In genomic region chr4:135047771-135048170, GRCm38 (mm10) we compare ENCODE assay signal across 9 mouse cellular contexts.
DNase-seq lines count a peak whose midpoint lies in the region; ATAC-seq and TF ChIP-seq lines count a peak whose summit lies in the region.
"Had no signal": no experiment of that assay in that cellular context is flagged by ENCODE, and none has a peak within 500 bp of the region (broad histone marks: within the 10 kb centered on the region; RNA-seq: fewer than 3 reads in every experiment).

No protein-coding gene starts in this region.

- H3K27me3 ChIP-seq in kidney, embryonic 15.5 days = 0 out of 2 replicates have a peak, but pooled peaks cover 4% of the 10 kb centered on the region
- no peaks in the 10 kb centered on the region for H3K27me3 ChIP-seq in MEL (ENCODE audit: control insufficient read depth in 1 of 2, insufficient read depth in 2 of 2, low read length in 2 of 2)
- no peaks in the 10 kb centered on the region for H3K27me3 ChIP-seq in kidney, postnatal 0 days (ENCODE audit: insufficient read depth, low read length)

- peak; percentile 53 for DNase-seq in adrenal gland, postnatal 14 days
- DNase-seq in adrenal gland, postnatal 25 days = no peak
- peak; percentile 62 for DNase-seq in kidney, adult 11 months
- DNase-seq in MEL (ENCODE audit: low read depth, low spot score) = peak; percentile 46
- peak; percentile 70 for DNase-seq in kidney, postnatal 0 days (ENCODE audit: low spot score)

- TF ChIP-seq RAD21 in MEL (IDR thresholded peaks at IDR 0.05; ENCODE audit: low read depth, low read length) = no peak

- TF ChIP-seq CTCF in MEL (IDR thresholded peaks at IDR 0.05 in 2 of 3, conservative IDR thresholded peaks at IDR 0.05 in 1 of 3; ENCODE audit: control insufficient read depth in 1 of 3, insufficient read depth in 1 of 3, low read depth in 2 of 3, low read length in 3 of 3, poor library complexity in 1 of 3, severe bottlenecking in 1 of 3) = no peak
- TF ChIP-seq CTCF in kidney, postnatal 0 days (IDR thresholded peaks at IDR 0.05; ENCODE audit: low read depth) = no peak

- H3K4me1 ChIP-seq in kidney, embryonic 15.5 days = peaks cover 5% of the 10 kb centered on the region
- peaks cover 12 to 34% of the 10 kb centered on the region in 2 experiments for H3K4me1 ChIP-seq in MEL (ENCODE audit: control insufficient read depth in 1 of 2, insufficient read depth in 2 of 2, low read length in 2 of 2)
- 0 out of 2 replicates have a peak, but pooled peaks cover 6% of the 10 kb centered on the region for H3K4me1 ChIP-seq in kidney, postnatal 0 days (replicated peaks; ENCODE audit: insufficient read depth, low read length)

- no peak overlapping the region for H3K9ac ChIP-seq in kidney, embryonic 15.5 days
- H3K9ac ChIP-seq in MEL (ENCODE audit: control insufficient read depth, low read depth, low read length, poor library complexity, severe bottlenecking) = peak overlapping the region; percentile 43; the same call in 1 of the 2 replicates
- no peak overlapping the region for H3K9ac ChIP-seq in kidney, postnatal 0 days (ENCODE audit: low read depth, low read length)
- H3K9ac ChIP-seq: liver, embryonic 12.5 days had no signal

- H3K4me3 ChIP-seq in kidney, embryonic 15.5 days (replicated peaks) = no peak overlapping the region
- peak overlapping the region in 1 of 2 experiments; percentile 0; a peak in 1 of 4 replicates for H3K4me3 ChIP-seq in MEL (ENCODE audit: control insufficient read depth in 1 of 2, insufficient read depth in 1 of 2, low read depth in 2 of 2, low read length in 2 of 2)
- no peak overlapping the region for H3K4me3 ChIP-seq in kidney, postnatal 0 days (replicated peaks; ENCODE audit: low read depth, low read length)
- H3K4me3 ChIP-seq: liver, embryonic 12.5 days had no signal

- no peaks in the 10 kb centered on the region for H3K79me2 ChIP-seq in MEL (ENCODE audit: control insufficient read depth, insufficient read depth, low read length, poor library complexity)

- 73% methylated on average over 5 of the region's 5 CpGs for WGBS in kidney, embryonic 15.5 days
- WGBS in kidney, postnatal 0 days = 60% methylated on average over 5 of the region's 5 CpGs

- no peaks in the 10 kb centered on the region for H3K36me3 ChIP-seq in kidney, embryonic 15.5 days
- peaks cover 0 to 26% of the 10 kb centered on the region in 2 experiments; a peak in 2 of 4 replicates for H3K36me3 ChIP-seq in MEL (ENCODE audit: control insufficient read depth in 1 of 2, insufficient read depth in 2 of 2, low read length in 2 of 2)
- H3K36me3 ChIP-seq in kidney, postnatal 0 days (ENCODE audit: insufficient read depth, low read length) = no peaks in the 10 kb centered on the region
- H3K36me3 ChIP-seq: liver, embryonic 12.5 days had no signal

- no peak overlapping the region for H3K27ac ChIP-seq in kidney, embryonic 15.5 days
- peak overlapping the region; percentile 54 for H3K27ac ChIP-seq in MEL (ENCODE audit: control insufficient read depth, low read depth, low read length)
- H3K27ac ChIP-seq in kidney, postnatal 0 days = no peak overlapping the region
- H3K27ac ChIP-seq: liver, embryonic 12.5 days had no signal

- no peak for ATAC-seq in kidney, embryonic 15.5 days (replicated peaks; ENCODE audit: low FRiP score)
- ATAC-seq in kidney, postnatal 0 days (replicated peaks; ENCODE audit: low FRiP score, low read depth) = 0 out of 2 replicates have a peak, but pooled peaks have one; percentile 40
- no peak for ATAC-seq in erythroid progenitor cell, adult 5-6 weeks (replicated peaks; ENCODE audit: low FRiP score, poor library complexity, severe bottlenecking)
- ATAC-seq in granulocyte monocyte progenitor cell, adult 5-6 weeks (replicated peaks; ENCODE audit: poor library complexity, severe bottlenecking) = no peak
- ATAC-seq: liver, embryonic 12.5 days had no signal

- no peak for TF ChIP-seq POLR2A in MEL (IDR thresholded peaks at IDR 0.05; ENCODE audit: control insufficient read depth in 1 of 2, insufficient read depth in 1 of 2, low read depth in 1 of 2, low read length in 2 of 2, poor library complexity in 1 of 2)

- TF ChIP-seq EP300 in MEL (IDR thresholded peaks at IDR 0.05; ENCODE audit: low read depth in 1 of 2, low read length in 2 of 2) = no peak

- H3K4me2 ChIP-seq in kidney, embryonic 15.5 days = no peak overlapping the region
- H3K4me2 ChIP-seq in kidney, postnatal 0 days (ENCODE audit: low read length) = no peak overlapping the region
- H3K4me2 ChIP-seq: liver, embryonic 12.5 days had no signal

- H3K9me3 ChIP-seq in kidney, embryonic 15.5 days (replicated peaks) = no peaks in the 10 kb centered on the region
- no peaks in the 10 kb centered on the region for H3K9me3 ChIP-seq in MEL (replicated peaks; ENCODE audit: insufficient read depth, low read length)
- H3K9me3 ChIP-seq in kidney, postnatal 0 days (replicated peaks; ENCODE audit: low read length) = no peaks in the 10 kb centered on the region
- H3K9me3 ChIP-seq: liver, embryonic 12.5 days had no signal

TF ChIP-seq in MEL, 35 proteins besides CTCF, POLR2A, EP300 and RAD21:
- TF ChIP-seq SMC3 (IDR thresholded peaks at IDR 0.05; ENCODE audit: low read depth, low read length) (no peak), ZC3H11A (IDR thresholded peaks at IDR 0.05; ENCODE audit: low read depth, low read length) (no peak), UBTF (IDR thresholded peaks at IDR 0.05; ENCODE audit: borderline replicate concordance, insufficient read depth, low read depth, low read length) (no peak), ZNF384 (IDR thresholded peaks at IDR 0.05; ENCODE audit: low read depth, low read length) (no peak), TAL1 (IDR thresholded peaks at IDR 0.05; ENCODE audit: low read length) (no peak), RCOR1 (IDR thresholded peaks at IDR 0.05; ENCODE audit: low read depth, low read length) (no peak), JUND (IDR thresholded peaks at IDR 0.05; ENCODE audit: low read depth, low read length) (no peak), POLR2AphosphoS5 (IDR thresholded peaks at IDR 0.05; ENCODE audit: borderline replicate concordance, low read depth, low read length) (no peak), CHD1 (IDR thresholded peaks at IDR 0.05; ENCODE audit: low read depth, low read length) (no peak), BHLHE40 (IDR thresholded peaks at IDR 0.05; ENCODE audit: borderline replicate concordance, low read depth, low read length) (no peak), GATA1 (IDR thresholded peaks at IDR 0.05; ENCODE audit: low read depth, low read length) (no peak), E2F4 (IDR thresholded peaks at IDR 0.05; ENCODE audit: borderline replicate concordance, low read depth, low read length) (no peak), MEF2A (IDR thresholded peaks at IDR 0.05; ENCODE audit: extremely low read depth, insufficient replicate concordance, low read depth, low read length, poor library complexity, severe bottlenecking) (no peak), MAZ (IDR thresholded peaks at IDR 0.05; ENCODE audit: low read depth, low read length) (no peak), KAT2A (conservative IDR thresholded peaks at IDR 0.05; ENCODE audit: low read depth, low read length) (no peak), ETS1 (IDR thresholded peaks at IDR 0.05; ENCODE audit: low read depth, low read length) (no peak), TCF12 (IDR thresholded peaks at IDR 0.05; ENCODE audit: low read depth, low read length) (no peak), NRF1 (IDR thresholded peaks at IDR 0.05; ENCODE audit: insufficient read depth, low read depth, low read length, poor library complexity, severe bottlenecking) (no peak), MYB (IDR thresholded peaks at IDR 0.05; ENCODE audit: low read depth, low read length) (no peak), POLR2AphosphoS2 (IDR thresholded peaks at IDR 0.05; ENCODE audit: low read length) (no peak)
